Mouse (Mus musculus) spleen, adult 2 months (tissue): ENCODE results near the gene Spag9.

Experiments used
- CTCF ChIP-seq: fragments of 200-500 bp; IDR thresholded peaks from 2 replicates; pipeline ENCODE4 v1.5.1; 2011; ENCODE audit warnings: mild to moderate bottlenecking, inconsistent platforms; ENCODE audit not compliant: insufficient read depth, insufficient read length, insufficient replicate concordance; ENCODE audit errors: extremely low read depth
- POLR2A ChIP-seq: fragments of 200-500 bp; IDR thresholded peaks from 2 replicates; pipeline ENCODE4 v1.6.1; 2011; ENCODE audit warnings: low read depth, low read length, inconsistent platforms

DNA sequence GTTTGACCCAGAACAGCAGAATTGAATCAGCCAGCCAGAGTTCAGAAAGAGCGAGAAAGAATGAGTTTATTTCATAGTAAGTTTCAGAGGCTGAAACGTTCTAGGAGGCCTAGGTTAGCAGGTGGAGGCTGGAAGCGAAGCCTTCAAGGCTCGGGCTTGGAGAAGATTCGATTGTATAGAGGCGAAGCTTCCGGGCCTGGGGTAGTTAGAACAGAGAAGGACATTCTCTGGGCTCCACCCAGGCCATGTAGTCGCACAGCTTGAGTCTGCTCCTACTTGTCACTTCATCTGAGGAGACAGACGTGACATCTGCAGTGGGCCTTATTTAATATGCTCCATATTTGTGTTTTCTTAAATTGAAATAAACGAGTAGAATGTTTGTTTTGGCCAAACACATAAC lies 125.6 kb downstream of the Spag9 start:
- TF ChIP-seq POLR2A = no peak
- no peak for TF ChIP-seq CTCF
